Mouse (Mus musculus): Measurements from ENCODE around the gene Slc8a3.

The Slc8a3 gene

GRCm38 (mm10) chr12:81235456-81236330 is 97.3 kb downstream of the Slc8a3 start:
- no peak for DNase-seq

- no peak for DNase-seq
These were observed 99.1 kb downstream of the Slc8a3 start for GRCm38 (mm10) chr12:81233746-81234380.

- DNase-seq, result no peak
These were observed 105.1 kb downstream of the Slc8a3 start for GRCm38 (mm10) chr12:81227767-81228460.

- DNase-seq, result no peak
These were observed 106.4 kb downstream of the Slc8a3 start for GRCm38 (mm10) chr12:81226590-81226989.

DNA sequence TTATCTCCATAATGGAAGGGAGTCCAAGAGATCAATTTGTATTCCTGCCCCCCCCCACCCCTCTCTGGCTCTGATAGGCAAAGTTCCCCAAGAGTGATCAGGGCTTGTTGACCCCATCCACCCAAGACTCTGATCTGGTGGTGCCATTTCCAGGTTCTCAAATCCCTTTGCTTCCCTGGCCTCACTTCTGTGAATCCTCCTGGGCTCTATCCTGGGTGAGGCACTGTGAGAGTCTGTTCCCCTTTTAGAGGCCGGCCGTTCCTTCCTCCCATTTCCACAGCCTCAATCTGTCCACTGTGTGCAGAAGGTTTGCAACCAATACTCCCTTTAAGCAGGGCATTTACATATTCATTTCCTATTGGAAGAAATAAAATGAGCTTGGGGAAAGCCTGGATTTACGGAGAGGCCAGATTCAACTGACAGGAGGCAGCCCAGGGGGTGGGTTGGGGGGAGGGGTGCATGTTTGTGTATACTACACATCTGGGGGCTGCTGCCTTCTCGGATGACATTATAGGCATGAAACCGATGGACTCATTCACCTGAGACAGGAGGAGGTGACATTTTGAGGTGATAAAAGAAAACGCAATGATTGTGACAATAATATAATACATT is 106.9 kb downstream of the Slc8a3 start:
- no peak for DNase-seq

- no peak for DNase-seq
These were observed 108.1 kb downstream of the Slc8a3 start for GRCm38 (mm10) chr12:81224843-81225242.

DNA sequence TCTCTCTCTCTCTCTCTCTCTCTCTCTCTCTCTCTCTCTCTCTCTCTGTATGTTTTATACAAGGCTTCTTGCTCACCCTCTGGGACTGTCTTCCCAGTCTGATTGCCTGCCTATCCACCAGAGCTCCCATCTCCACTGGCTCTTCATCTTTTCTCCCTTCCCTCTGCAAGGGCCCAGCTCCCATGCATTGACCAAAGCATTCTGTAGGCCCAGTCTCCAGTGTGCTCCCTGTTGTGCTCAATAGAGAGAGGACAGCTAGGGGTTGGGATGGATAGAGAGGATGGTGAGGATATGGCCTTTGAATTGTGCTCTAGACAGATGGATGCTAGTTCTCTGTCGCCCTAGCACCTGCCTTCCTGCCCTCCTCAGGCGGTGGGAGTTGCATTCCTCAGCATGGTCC is 109.7 kb downstream of the Slc8a3 start:
- no peak for DNase-seq

- no peak for DNase-seq
These were observed 113.6 kb downstream of the Slc8a3 start for GRCm38 (mm10) chr12:81219339-81219738.

DNA sequence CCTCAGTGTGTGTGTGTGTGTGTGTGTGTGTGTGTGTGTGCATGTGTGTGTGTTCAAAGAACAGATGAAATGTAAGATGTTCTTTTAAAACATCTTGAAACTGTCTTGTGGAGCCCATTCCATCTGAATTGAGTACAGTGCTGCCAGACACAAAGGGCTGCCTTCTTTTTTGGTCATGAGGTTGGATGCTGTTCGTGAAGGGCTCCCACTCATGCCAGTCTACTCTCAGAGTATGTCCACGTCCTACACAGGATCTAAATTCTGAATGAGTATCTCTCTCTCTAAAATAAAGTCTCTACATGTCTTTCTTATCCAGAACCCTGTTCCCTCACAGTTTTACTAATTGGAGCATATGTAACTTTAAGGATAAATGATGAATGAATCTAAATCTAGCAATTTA is 124.4 kb downstream of the Slc8a3 start:
- DNase-seq, result no peak

GRCm38 (mm10) chr12:81205619-81206560 is 127.1 kb downstream of the Slc8a3 start:
- DNase-seq, result peak in 1 of 2 experiments; percentile 4

GRCm38 (mm10) chr12:81203226-81203625 is 129.8 kb downstream of the Slc8a3 start:
- DNase-seq, result no peak

- DNase-seq, result peak in 1 of 2 experiments; percentile 11
These were observed 133.6 kb downstream of the Slc8a3 start for GRCm38 (mm10) chr12:81199280-81199955.

GRCm38 (mm10) chr12:81197468-81198075 is 135.4 kb downstream of the Slc8a3 start:
- no peak for DNase-seq

GRCm38 (mm10) chr12:81193968-81194367 is 139.0 kb downstream of the Slc8a3 start:
- no peak for DNase-seq

DNA sequence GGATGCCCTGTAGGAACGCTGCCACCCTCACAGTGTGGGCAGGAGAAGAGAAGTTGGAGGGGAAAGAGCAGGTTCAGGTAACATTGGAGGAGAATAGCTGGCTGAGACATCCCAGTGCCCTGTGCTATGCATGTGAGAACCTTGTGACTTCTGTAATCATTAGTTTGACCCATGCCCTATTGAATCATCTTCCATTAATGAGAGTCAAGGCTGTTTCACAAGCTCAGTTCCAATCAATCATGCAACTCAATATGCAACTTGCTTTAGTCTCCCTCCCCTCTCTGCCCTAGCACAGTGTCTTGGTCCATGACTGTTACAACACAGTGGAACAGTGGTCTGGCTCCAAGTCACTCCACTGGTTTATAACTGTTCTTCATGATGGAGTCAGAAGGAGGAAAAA is 143.3 kb downstream of the Slc8a3 start:
- DNase-seq, result no peak

GRCm38 (mm10) chr12:81188996-81189395 is 144.0 kb downstream of the Slc8a3 start:
- no peak for DNase-seq

- no peak for DNase-seq
These were observed 144.6 kb downstream of the Slc8a3 start for GRCm38 (mm10) chr12:81188423-81188822.

GRCm38 (mm10) chr12:81186668-81187067 is 146.3 kb downstream of the Slc8a3 start:
- no peak for DNase-seq

DNA sequence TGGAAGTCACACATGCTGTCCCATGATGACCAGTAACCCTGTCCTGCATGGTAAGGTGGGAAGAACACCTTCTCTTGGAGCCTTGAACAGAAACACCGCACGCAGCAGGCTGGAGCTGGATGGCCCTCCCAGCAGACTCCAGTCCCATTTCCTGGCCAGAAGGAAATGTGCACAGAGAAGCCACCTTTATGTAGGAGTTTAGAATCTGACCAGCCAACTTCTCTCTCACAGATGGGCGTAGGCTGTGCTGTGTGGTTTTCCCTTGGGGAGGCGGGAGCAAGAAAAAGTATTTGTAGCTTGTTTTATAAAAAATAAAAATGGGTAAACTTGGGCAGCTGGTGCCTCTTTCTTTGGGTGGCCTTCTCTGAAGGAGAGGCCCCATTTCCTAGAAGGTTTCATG is 146.9 kb downstream of the Slc8a3 start:
- DNase-seq, result no peak

DNA sequence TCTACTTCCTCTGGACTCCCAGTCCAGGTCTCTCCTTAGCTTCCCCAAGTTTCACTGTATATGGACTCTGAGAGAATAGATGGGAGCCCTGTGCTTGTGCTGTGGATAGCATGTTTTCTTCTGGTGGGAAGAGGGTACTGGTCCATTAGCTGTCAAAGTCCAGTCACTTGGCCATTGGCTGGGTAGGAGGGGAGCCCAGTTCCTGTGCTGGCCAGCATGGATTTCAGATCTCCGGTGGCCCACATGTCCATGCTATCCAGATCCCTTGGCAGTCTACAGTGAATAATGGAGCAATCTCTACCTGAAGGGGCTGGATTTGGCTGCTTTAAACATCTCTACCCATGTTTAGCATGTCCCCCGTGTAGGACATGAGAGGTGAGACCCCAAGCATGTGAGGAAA is 148.0 kb downstream of the Slc8a3 start:
- DNase-seq, result no peak

DNA sequence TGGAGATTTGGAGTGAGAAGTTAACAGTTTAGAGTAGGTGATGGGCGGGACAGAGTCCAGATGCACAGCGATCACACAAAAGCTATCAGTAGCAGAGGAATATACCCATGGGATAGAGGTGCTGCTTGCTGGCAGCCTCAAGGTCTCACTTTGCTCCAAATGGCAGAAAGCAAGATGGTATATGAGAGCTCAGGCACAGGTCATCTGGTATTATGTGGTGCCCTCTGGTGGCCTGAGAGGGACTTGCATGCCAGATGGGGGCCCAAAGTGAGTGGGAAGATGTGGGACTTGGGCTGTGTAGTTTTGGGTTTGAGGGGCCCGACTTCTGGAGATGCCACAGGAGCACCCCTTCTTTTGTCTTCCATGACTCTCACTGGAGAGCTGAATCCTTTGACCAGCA is 150.9 kb downstream of the Slc8a3 start:
- peak; percentile 14 to 24 for DNase-seq
